Mouse (Mus musculus) sigmoid colon, adult 10 weeks (tissue): Measurements from ENCODE around the gene Nploc4. TPM values are rescaled to one million over a fixed set of nuclear protein-coding genes. Genes with fewer than 3 reads are reported as not detected.

Experiments
- polyA plus RNA-seq: library from polyadenylated mRNA; stranded (reverse); fragments of 350-450 nt; fragmentation: Illumina TruSeq; extraction: RNeasy Lipid Tissue Mini Kit (QIAGEN cat#74804); gene quantifications from one replicate; pipeline ENCODE4 v1.2.3, GENCODE M21; 2014; ENCODE audit warnings: low read depth, low replicate concordance

Gene Nploc4
- polyA plus RNA-seq, result 13.2 TPM

DNA sequence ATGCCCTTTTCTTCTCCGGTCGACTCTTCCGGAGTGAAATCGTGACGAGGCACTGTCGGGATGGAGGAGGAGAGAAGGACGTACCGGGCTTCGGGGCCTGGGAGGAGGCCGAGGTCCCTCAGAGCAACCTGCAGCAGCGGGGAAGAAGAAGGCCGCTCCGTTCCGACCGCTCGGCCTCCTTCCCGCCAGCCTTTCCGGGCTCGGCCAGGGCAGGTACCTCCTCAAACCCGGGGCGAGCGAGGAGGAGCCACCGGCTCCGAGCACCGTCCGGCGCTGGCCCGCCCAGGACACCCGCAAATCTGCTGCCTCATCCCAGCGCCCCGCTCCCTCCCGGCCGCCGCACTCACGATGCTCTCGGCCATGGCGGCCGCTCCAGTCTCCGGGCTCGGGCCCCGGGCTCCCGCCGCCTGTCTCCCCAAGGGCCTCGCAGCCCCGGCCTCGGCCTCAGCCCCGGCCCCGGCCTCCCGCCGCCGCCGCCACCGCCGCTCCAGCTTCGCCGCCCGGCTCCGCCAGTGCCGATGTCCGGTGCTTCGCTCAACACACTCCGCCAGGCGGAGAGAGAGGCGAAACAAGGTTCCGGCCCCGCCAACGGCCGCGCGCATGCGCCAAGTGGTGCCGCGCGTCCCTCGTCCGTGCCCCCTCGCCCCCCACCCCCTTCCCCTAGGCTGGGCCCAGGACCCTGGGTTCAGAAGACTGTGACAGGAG is at the start of gene Nploc4:
TSS of gene Nploc4 (minus strand) at position 557 of the 705 bp plus-strand sequence.

DNA sequence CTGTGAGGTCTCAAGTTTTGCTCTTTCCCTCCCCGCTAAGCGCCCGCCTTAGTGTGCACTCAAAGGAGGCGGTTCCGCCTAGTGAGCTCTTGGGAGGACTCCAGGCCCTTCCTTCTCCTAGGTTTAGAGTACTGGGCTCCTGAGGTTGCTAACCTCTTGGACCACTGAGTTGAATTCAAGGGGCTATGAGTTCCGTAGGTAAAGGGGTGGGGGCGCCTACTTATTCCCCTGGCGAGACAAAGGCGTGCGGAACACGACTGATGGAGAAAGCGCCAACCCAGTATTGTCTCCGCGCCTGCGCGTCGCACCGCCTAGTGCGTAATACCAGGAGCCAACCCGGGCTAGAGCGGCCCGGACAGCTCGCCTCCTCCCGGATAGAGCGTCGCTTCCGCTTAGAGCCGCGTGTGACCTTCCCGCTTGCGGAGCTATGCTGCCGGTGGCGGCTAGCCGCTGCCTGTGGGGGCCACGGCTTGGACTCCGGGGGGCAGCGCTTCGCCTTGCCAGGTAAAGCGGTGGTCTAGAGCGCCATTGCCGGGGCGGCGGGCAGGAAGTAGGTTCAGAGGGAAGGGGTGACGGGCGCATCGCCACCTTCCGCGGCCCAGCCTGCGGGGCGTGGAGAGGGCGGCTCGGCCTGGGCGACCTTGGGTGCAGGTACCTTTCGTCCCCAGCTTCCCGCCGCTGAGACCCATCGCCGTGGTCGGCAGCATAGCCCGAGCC is 46.9 kb upstream of the Nploc4 start, which contains the start of gene Mrpl12:
TSS of gene Mrpl12 (plus strand) at position 349 of the 717 bp plus-strand sequence.

DNA sequence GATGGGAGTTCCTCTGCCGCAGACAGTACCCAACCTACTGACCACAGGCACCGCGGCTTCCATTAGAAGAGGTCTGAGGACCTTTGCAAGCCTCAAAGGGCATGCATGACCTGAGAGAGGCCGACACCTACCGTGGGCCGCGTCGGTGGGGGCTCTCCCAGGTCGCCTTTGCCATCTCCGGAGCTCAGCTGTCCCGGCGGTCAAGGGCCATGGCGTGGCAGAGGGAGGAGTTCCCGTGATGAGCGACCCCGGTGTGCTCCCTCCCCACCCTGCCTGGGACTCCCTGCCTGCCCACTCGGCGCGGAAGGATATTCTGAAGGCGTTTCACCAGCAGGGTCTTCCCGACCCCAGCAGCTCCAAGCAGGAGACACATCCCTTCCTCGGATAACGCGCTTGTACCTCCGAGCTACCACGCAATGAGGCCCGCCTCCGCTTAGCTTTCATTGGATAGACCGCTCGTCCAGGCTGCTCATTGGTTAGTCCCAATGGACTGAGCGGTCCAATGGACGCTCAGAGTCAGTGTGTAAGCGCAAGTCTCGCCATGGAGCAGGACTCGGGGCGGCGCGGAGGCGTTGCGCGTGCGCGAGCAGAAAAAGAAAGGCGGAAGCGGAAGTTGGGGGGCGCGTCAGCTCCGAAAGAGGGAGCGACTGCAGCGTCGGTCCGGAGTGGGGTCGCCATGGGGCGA is 29.7 kb upstream of the Nploc4 start, which contains the start of gene Arl16:
TSS of gene Arl16 (minus strand) at position 557 of the 685 bp plus-strand sequence.

DNA sequence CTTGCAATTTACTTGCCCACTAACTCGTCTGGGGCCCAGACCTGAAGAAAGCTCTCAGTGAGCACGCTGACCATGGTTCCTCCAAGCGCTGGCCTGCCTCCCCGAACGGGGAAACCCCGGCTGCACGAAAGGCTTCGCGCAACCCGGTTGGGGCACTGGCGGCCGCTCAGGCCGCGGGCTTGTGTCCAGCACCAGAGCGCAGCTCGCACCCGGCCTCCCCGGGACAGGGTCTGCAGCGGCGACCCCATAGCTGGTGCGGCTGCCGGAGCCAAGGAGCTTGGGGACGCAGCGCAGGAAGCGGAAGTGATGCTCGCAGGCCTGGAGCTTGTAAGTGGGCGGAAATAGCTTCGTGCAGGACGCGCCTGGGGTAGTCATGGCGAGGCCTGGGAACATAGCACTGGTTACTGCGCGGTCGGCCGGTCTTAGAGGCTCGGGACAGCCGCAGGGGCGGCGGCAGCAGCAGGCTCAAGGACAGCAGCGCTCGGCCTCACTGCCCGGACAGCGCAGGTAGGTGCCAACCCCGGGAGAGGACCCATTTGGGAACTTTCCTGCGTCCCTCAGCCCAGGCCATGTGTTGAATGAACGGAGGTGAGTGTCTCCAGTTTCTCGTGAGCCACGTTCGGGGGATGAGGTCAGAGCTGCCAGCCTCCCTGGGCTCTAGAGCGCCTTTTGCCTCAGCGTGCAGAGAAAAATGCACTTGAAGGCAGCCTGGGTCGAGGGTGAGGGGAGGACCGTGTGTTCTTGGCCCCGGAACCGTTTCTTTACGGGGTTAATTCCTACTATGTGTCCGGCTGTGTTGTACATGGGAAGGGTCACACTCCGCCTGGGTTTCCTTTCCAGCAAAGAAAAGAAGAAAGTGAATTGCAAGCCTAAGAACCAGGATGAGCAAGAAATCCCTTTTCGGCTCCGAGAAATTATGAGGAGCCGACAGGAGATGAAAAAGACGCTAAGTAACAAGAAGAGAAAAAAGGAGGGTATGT is 20.6 kb upstream of the Nploc4 start, which contains the start of the genes Oxld1 and Ccdc137:
TSS of gene Oxld1 (minus strand) at position 297 of the 980 bp plus-strand sequence.
TSS of gene Ccdc137 (plus strand) at position 344 of the 980 bp plus-strand sequence.

DNA sequence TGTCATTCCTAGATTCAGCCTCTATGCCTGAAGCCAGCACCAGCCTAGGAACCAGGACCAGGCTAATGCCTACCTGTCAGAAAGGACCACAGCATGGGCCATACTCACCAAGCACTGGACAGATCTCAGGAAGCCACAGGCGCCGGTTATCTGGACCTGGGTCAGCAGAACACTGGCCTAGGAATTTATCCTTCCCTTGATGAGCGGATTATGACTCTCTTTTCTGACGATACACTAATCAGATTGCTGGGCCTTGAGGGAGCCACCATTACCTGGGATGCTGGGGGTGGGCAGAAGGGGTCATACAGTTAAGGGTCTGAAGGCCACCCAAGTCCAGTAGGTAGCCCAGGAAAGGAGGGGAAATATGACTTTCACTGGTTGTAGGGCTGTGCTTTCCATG is 15.8 kb upstream of the Nploc4 start, which contains the start of gene Pde6g:
TSS of gene Pde6g (minus strand) at position 195 of the 400 bp plus-strand sequence.

DNA sequence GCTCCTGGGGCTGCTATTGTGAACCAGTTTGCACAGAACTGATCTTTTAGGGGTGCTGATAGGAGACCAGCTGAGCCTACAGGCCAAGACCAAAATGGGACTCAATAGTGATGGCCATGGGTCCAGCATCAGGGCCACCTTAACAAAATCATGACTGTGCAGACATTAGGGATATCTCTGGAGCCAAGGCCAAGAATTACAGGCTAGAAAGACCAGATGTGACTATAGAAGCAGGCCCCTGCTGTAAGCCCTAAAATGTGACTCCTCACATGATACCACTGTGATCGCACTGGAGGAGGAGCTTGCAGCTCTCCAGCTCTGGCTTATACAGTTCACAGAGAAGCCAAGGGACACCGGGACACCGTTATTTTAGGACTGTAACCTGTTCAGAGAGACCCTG is 4.8 kb upstream of the Nploc4 start, which contains the start of gene Tspan10:
TSS of gene Tspan10 (plus strand) at position 301 of the 400 bp plus-strand sequence.

DNA sequence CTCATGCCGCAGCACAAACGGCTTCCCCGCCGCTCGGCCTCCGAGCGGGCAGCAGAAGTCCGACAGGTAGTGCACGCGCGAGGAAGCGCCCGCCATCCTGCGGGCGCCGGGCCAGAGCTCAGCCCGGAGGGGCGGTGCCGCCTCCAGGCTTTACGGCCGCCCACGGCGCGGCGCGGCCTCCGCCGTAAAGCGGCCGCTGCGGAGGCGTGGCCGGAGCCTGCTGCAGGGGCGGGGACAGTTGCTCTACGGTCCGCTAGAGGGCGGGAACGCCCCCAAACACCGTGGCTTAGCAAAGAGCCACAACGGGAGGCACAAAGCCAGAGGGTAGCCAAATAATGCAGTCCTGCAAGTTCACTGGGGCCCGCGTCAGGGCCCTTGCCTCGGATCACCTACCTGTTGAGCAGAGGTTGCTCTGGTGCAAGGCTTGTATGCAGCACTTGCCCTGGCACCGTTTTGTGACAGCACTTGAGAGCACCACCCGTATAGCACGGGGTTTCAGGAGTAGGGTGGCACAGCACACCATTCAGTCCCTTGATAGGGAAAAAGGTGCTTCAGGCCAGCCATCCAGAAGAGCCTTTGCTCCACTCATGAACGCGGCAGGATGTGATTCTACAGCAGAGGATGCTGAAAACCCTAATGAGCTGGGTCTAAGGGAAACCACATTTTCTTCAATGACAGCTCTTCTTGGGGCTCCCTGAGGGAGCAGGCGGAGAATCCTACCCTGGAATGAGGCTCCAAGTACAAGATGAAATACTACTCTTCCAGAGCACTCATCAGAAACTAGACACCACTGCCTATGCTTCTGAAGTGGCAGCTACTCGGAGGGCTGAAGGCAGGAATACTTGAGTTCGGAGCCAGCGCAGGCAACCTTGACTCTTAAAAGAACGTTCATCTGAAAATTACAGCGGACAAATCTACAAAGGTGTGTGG is 58.6 kb downstream of the Nploc4 start, which contains the start of gene Faap100:
TSS of gene Faap100 (minus strand) at position 154 of the 930 bp plus-strand sequence.

DNA sequence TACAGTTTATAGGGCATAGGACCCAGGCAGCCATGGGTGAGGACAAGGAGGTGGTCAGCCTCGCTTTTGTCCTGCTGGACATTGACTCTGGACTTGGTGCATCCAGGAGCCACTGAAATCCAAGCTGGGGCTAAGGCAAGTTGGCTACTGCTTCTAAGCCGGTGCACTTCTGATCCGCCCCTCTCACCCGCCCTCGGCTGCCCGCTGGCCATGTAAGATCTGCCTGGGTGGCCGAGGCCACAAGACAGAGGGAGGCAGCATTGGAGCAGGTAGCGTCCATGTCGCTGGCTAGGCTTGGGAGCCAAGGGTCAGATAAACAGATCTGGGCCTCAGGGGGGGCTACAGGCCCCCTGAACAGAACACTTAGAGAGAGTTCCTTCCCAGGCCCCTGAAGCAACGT is 76.2 kb downstream of the Nploc4 start, which contains the start of gene Fscn2:
TSS of gene Fscn2 (plus strand) at position 240 of the 400 bp plus-strand sequence.

DNA sequence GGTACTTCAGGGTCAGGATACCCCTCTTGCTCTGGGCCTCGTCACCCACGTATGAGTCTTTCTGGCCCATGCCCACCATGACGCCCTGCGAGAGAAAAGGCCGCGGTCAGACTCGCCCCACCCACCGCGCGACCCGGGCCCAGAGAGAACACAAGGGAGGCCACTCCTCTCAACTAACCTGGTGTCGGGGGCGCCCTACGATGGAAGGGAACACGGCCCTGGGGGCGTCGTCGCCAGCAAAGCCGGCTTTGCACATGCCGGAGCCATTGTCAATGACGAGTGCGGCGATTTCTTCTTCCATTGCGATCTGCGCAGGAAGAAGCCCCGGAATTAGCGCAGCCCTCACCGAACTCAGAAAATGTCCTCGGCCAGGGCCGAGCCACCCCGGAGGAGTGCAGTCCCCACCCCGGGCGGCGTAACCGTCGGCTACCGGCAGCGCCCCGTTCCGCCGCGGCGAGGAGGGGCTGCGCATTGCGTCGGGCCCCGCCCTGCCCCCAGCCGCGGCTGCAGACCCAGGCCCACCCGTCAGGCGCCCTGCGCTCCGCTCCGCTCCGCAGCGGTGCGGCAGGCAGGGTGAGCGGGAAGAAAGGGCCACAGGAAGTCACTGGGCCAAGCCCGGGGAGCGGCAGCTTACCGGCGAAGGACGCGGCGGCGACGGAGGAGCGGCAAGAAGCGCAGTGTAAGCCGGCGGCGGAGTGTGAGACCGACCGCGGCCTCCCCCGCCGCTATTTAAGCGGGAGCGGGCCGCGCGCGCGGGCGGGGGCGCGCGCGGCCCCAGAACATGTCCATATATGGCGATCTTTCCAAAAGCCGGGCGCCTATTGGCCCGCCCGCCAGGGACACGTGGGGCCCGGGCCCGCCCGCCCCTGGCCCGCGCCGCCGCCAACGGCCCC is 89.5 kb downstream of the Nploc4 start, which contains the start of gene Actg1:
TSS of gene Actg1 (minus strand) at position 752 of the 893 bp plus-strand sequence.

Other genes starting within 250 kb of the Nploc4 start
- 2.0 TPM for gene Bahcc1, start 204.8 kb downstream of the Nploc4 start, polyA plus RNA-seq
- gene Actg1, start 89.2 kb downstream of the Nploc4 start, polyA plus RNA-seq, result 1,187 TPM
- not detected for gene Fscn2, start 76.2 kb downstream of the Nploc4 start, polyA plus RNA-seq
- not detected for gene Faap100, start 58.9 kb downstream of the Nploc4 start, polyA plus RNA-seq
- not detected for gene Tspan10, start 4.9 kb upstream of the Nploc4 start, polyA plus RNA-seq
- not detected for gene Pde6g, start 15.8 kb upstream of the Nploc4 start, polyA plus RNA-seq
- 0.63 TPM for gene Oxld1, start 20.4 kb upstream of the Nploc4 start, polyA plus RNA-seq
- 12.7 TPM for gene Ccdc137, start 20.4 kb upstream of the Nploc4 start, polyA plus RNA-seq
- 10.9 TPM for gene Arl16, start 29.9 kb upstream of the Nploc4 start, polyA plus RNA-seq
- gene Mrpl12, start 46.9 kb upstream of the Nploc4 start, polyA plus RNA-seq, result 4.1 TPM
- 1.6 TPM for gene Slc25a10, start 54.1 kb upstream of the Nploc4 start, polyA plus RNA-seq
- not detected for gene Gcgr, start 93.0 kb upstream of the Nploc4 start, polyA plus RNA-seq
- not detected for gene Mcrip1, start 112.0 kb upstream of the Nploc4 start, polyA plus RNA-seq
- not detected for gene Ppp1r27, start 113.4 kb upstream of the Nploc4 start, polyA plus RNA-seq
- gene P4hb, start 135.5 kb upstream of the Nploc4 start, polyA plus RNA-seq, result 172 TPM
- 30.1 TPM for gene Arhgdia, start 143.9 kb upstream of the Nploc4 start, polyA plus RNA-seq
- gene Alyref, start 160.7 kb upstream of the Nploc4 start, polyA plus RNA-seq, result 24.4 TPM
- 13.5 TPM for gene Anapc11, start 160.7 kb upstream of the Nploc4 start, polyA plus RNA-seq
- not detected for gene Npb, start 170.8 kb upstream of the Nploc4 start, polyA plus RNA-seq
- 14.6 TPM for gene Pcyt2, start 180.2 kb upstream of the Nploc4 start, polyA plus RNA-seq
- 13.4 TPM for gene Sirt7, start 187.5 kb upstream of the Nploc4 start, polyA plus RNA-seq
- gene Mafg, start 195.9 kb upstream of the Nploc4 start, polyA plus RNA-seq, result 13.6 TPM
- 5.8 TPM for gene Pycr1, start 206.1 kb upstream of the Nploc4 start, polyA plus RNA-seq
- not detected for gene Myadml2, start 210.4 kb upstream of the Nploc4 start, polyA plus RNA-seq
- gene Notum, start 223.5 kb upstream of the Nploc4 start, polyA plus RNA-seq, result not detected
- gene Aspscr1, start 235.3 kb upstream of the Nploc4 start, polyA plus RNA-seq, result 2.6 TPM